Mouse (Mus musculus): ENCODE measurements around the gene Stfa1. TPM values are rescaled to one million over a fixed set of nuclear protein-coding genes. Genes with fewer than 3 reads are reported as not detected.
"Not testable (repeated sequence)": the region's sequence is repeated elsewhere in the genome, so short reads cannot be mapped to it uniquely, and the experiment has no call there.

Gene Stfa1
- not detected for total RNA-seq (2021)
- long read RNA-seq, experiment 1, result 0 reads
- long read RNA-seq, experiment 2, result 0 reads

DNA sequence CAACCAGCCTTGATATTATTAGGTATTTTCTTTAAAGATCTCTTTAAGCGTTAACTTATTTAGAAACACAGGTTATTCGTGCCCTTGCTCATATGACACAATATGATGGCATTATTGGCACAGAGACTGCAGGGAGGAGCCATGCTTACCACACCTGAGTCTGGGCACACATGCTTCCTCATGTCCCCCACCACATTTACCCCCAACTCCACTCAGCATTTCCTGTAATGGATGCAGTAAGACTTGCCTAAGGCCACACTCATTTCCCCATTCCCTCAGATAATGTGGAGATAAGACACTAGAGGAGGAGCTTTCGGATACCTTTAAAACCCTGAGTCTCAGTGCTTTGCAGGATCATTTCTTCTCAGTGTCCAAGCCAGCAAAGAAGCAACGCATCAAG lies at the start of gene Stfa1:
Stfa1 (plus strand) TSS at position 156 of the 400 bp plus-strand sequence.
- H3K4me3 ChIP-seq; DNase-seq; H3K27ac ChIP-seq; intact Hi-C loops (cut with DNase I): not testable (repeated sequence)

DNA sequence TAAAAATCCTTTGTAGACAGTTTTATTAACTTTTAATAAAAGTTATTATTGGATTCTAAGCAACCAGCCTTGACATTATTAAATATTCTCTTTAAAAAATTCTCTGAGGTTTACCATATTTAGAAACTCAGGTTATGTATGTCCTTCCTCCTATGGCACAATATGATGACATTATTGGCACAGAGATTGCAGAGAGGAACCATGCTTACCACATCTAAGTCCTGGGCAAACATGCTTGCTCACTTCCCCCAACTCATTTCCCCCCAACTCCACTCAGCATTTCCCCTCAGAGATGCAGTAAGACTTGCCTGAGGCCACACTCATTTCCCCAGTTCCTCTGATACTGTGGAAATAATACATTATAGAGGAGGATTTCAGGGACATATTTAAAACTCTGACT lies 16.2 kb upstream of the Stfa1 start:
- intact Hi-C loops (cut with DNase I), result not testable (repeated sequence)

DNA sequence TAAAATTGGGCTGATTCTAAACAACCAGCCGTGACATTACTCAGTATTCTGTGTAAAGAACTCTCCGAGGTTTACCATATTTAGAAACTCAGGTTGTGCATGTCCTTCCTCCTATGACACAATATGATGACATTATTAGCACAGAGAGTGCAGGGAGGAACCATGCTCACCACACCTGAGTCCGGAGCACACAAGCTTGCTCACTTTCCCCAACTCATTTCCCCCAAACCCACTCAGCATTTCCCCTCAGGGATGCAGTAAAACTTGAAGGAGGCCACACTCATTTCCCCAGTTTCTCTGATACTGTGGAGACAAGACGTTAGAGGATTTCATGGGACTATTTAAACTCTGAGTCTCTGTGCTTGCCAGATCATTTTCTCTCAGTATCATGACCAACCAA lies 12.4 kb downstream of the Stfa1 start:
- no peak for TF ChIP-seq CTCF (IDR thresholded peaks at IDR 0.05)
- no peak overlapping the region for H3K27ac ChIP-seq
- no peak overlapping the region for H3K4me3 ChIP-seq
- DNase-seq, result no peak
- intact Hi-C loops (cut with DNase I), result no loop called here

More for the DNA sequence above, 16.2 kb upstream of the Stfa1 start:
- H3K4me3 ChIP-seq, H3K27ac ChIP-seq, DNase-seq: not testable (repeated sequence)

DNA sequence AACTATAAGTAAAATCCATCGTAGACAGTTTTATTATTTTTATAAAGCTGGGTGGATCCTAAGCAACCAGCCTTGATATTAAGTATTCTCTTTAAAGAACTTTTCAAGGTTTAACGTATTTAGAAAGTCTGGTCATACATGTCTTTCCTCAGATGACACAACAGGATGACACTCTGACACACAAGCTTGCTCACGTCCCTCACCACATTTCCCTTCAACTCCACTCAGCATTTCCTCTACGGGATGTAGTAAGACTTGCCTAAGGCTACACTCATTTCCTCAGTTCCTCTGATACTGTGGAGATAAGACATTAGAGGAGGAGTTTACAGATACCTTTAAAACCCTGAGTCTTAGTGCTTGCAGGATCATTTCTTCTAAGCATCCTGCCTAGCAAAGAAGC lies 30.9 kb downstream of the Stfa1 start:
- no peak for TF ChIP-seq CTCF (IDR thresholded peaks at IDR 0.05)
- intact Hi-C loops (cut with DNase I), result no loop called here
- Histone ChIP-seq H3K27ac (no peak overlapping the region), H3K4me3 (no peak overlapping the region)
- DNase-seq, result no peak

DNA sequence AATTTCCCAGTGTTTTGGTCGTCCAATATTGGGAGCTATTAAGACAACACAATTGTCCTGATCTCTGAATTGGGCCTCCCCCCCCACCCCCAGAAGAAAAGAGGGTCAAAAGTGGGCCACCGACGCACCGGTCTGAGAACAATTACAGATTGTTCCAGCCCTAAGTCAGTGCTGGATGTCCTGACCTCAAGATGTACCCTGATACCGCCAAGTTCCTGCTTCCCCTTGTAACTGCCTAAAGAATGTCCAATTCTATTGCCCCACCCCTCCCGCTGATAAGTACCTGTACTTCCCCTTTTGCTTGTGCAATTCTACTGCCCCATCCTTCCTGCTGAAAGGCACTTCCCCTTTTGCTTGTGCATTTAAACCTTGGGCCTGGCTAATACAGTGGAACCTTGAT lies 39.4 kb downstream of the Stfa1 start:
- H3K4me3 ChIP-seq; H3K27ac ChIP-seq; intact Hi-C loops (cut with DNase I); DNase-seq: not testable (repeated sequence)

DNA sequence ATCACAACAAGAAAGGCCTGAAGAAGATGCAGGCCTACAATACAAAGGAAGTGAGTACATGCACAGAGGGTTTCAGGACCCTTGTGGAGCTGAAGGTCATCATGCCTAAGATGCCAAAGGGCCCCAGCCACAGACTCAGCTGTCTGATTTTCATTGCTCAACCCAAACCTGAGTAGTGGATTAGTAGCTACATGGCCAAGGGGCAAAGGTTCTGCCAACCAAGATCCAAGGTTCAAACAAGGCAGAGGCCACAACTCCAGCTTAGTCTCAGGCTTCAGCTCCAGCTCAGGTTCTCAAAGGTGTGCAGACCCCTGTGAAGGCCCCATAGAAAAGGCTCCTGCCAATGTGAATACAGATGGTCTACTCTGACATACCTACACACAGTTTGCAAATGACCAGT lies 42.5 kb downstream of the Stfa1 start:
- H3K4me3 ChIP-seq, result no peak overlapping the region
- intact Hi-C loops (cut with DNase I), result no loop called here
- TF ChIP-seq CTCF (IDR thresholded peaks at IDR 0.05), result no peak
- H3K27ac ChIP-seq, result no peak overlapping the region
- DNase-seq, result no peak

DNA sequence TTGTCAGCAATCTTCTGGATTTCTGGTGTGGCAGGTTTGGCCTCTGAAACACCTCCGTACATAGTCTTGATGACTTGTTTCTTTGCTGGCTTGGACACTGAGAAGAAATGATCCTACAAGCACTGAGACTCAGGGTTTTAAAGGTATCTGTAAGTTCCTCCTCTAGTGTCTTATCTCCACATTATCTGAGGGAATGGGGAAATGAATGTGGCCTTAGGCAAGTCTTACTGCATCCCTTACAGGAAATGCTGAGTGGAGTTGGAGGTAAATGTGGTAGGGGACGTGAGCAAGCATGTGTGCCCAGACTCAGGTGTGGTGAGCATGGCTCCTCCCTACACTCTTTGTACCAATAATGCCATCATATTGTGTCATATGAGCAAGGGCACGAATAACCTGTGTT lies 57.5 kb downstream of the Stfa1 start, which contains the start of gene BC117090:
BC117090 (minus strand) TSS at position 101 of the 400 bp plus-strand sequence.
- no peak for TF ChIP-seq CTCF (IDR thresholded peaks at IDR 0.05)
- intact Hi-C loops (cut with DNase I), result no loop called here
- no peak within 1 kb of the TSS for H3K4me3 ChIP-seq
- no peak within 1 kb of the TSS for H3K27ac ChIP-seq
- DNase-seq, result no peak

Other genes starting within 250 kb of the Stfa1 start
- gene Wdr5b, start 235.8 kb upstream of the Stfa1 start, total RNA-seq (2021), result 1 to 10 TPM; 1.3 to 1.9 TPM
- 100 to 1,000 TPM; 112 to 147 TPM for gene Fam162a, start 205.4 kb upstream of the Stfa1 start, total RNA-seq (2021)
- gene Ccdc58, start 205.3 kb upstream of the Stfa1 start, total RNA-seq (2021), result 10 to 100 TPM; 19.6 to 31.6 TPM
- not detected for gene Csta1, start 145.7 kb upstream of the Stfa1 start, total RNA-seq (2021)
- gene Stfa2l1, start 120.1 kb upstream of the Stfa1 start, total RNA-seq (2021), result not detected
- not detected for gene Gm5483, start 92.7 kb upstream of the Stfa1 start, total RNA-seq (2021)
- gene Gm5416, start 66.5 kb upstream of the Stfa1 start, total RNA-seq (2021), result not detected
- not detected for gene 2010005H15Rik, start 55.5 kb upstream of the Stfa1 start, total RNA-seq (2021)
- gene BC117090, start 57.4 kb downstream of the Stfa1 start, total RNA-seq (2021), result not detected
- not detected for gene BC100530, start 90.8 kb downstream of the Stfa1 start, total RNA-seq (2021)
- not detected for gene Stfa2, start 131.5 kb downstream of the Stfa1 start, total RNA-seq (2021)
- gene Stfa3, start 178.4 kb downstream of the Stfa1 start, total RNA-seq (2021), result not detected